Mouse (Mus musculus) spleen, postnatal 36 days (tissue): ENCODE data around the gene Pex14.
"Not testable (repeated sequence)": the region's sequence is repeated elsewhere in the genome, so short reads cannot be mapped to it uniquely, and the experiment has no call there.

Experiments used
- DNase-seq, 2 experiments: peaks; one replicate each; pipeline ENCODE4 v3.0.0; 2022; ENCODE audit warnings: low spot score in 2 of 2, mixed read lengths in 1 of 2

Pex14 gene

GRCm38 (mm10) chr4:149103875-149104561 lies 4.3 kb upstream of the Pex14 start, which contains the start of gene Dffa:
Gene Dffa, plus strand, starts transcription at chr4:149104146.
- DNase-seq, result peak; percentile 91 to 93

GRCm38 (mm10) chr4:149101456-149101855 lies 1.8 kb upstream of the Pex14 start:
- DNase-seq, result no peak

GRCm38 (mm10) chr4:149100449-149100848 lies 773 bp upstream of the Pex14 start:
- DNase-seq, result not testable (repeated sequence)

DNA sequence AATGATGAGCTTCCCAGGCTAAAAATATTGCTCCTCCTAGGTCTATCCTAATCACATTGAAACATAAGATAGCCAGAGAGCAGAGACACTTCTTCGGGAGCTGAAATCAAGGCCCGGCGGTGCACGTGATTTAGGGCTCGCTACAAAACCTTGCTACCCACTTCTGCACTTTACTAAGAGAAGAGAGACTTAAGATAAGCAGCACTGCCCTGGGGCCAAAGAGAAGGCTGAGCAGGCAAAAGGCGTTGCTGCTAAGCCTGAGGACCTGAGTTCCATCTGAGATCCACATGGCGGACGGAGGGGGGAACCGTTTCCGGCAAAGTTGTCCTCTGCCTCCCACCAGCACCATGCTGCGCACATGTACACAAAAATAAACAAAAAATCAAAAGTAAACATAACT lies 1.1 kb downstream of the Pex14 start:
- DNase-seq, result no peak

DNA sequence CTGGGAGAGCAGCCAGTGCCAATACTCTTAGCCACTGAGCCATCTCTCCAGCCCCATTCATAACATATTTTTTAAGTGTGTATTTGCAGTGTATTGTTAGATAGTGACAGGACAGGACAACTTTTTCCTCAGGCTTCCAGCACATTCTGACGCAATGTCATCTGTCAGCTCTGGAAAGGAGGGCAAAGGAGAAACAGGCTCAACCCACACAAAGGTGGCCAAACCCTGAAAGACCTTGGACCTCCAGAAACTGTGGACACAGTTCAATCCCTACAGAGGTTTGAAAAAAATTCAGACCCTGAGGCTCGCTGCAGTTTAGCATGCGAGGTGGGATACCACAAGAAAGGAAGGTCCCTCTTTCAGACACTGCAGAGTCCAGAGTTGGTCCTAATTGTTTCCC lies 1.7 kb downstream of the Pex14 start:
- no peak for DNase-seq

DNA sequence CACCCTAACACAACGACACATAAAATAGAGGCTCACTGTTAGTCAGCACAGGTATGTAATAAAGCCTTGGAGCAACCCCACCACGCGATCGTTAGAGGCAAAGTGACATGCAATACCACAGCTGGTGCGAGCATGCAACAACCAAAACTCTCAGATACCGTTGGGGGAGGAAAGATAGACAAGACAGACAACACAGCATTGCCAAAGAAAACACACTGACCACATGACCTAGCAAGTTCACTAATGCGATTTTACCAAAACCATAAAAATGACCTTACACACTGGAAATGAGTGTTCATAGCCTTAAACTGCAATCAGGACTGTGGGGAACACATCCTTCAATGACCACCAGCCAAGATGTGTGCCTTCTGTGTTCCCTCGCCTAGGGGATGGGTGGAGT lies 8.3 kb downstream of the Pex14 start:
- no peak for DNase-seq

GRCm38 (mm10) chr4:149085381-149085780 lies 14.3 kb downstream of the Pex14 start:
- DNase-seq, result no peak

GRCm38 (mm10) chr4:149081528-149081927 lies 18.1 kb downstream of the Pex14 start:
- no peak for DNase-seq

- no peak for DNase-seq
Measured at GRCm38 (mm10) chr4:149080111-149080510, 19.6 kb downstream of the Pex14 start.

DNA sequence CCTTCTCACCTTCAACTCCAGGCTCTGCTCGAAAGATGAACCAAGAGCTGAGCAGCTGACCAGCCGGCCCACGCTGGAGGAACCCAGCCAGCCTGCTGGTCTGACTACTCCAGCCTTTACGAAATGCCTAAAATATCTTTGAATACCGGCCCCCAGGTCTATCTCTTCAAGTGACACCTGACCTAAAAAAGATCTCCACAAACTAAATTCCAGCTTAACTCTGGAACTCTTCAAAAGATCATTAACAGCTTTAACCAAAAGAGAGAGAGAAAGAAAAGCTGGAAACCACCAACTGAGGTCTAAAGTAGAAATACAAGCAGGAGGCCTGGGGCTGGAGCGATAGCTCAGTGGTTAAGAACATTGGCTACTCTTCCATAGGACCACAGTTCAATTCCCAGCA lies 20.0 kb downstream of the Pex14 start:
- DNase-seq, result no peak

- no peak for DNase-seq
Measured at GRCm38 (mm10) chr4:149078261-149078660, 21.4 kb downstream of the Pex14 start.

DNA sequence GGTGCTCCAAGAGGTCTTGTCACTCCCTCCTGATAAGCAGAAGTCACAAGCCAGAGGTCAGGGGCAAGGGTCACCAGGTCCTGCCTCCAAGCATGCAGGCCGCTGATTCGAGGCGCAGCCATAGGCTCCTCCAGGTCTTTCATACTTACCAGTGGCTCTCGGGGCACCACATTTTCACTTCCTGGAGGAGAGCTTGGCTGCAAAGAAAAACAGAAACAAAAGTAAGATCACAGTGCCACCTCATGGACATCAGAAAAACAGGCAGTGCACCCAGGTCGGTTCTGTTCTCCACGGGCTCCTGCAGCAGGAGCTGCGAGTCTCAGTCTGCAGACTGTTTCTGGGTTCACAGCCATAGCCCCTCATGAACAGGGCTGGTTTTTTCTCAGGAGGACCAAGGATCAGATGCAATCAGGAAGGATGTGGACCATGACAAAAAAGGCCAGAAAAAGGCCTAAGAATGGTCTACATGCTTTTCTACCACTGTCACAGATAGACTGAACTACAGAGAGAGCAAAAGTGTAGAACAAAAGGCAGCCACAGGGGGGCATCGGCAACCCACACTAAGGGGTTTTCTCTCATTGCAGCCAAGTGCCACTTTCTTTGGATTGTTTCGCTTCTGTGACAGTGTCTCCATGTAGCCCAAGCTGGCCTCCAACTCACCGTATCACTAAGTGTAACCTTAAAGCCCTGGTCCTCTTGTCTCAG lies 23.7 kb downstream of the Pex14 start:
- DNase-seq, result peak; percentile 64 to 68

DNA sequence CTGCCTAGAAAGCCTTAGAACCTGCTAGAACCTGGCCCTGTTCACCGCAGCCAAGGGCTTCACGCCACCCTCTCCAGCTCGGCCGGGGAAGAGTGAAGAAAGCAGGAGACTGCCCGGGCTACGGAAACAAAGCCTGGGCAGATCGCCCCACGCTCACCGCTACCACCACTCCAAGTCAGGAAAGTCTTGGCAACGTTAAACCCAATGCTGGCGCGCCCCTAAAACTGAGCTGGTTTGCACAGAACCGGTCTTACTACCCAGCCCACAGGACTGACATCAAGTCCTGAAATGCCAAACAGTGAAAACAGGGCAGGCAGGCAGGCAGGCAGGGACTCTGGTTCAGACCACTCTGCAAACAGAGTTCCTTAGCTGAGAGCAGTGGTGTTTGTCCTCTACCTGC lies 24.6 kb downstream of the Pex14 start:
- no peak for DNase-seq

GRCm38 (mm10) chr4:149066672-149067551 lies 32.8 kb downstream of the Pex14 start:
- DNase-seq, result no peak

- DNase-seq, result no peak
Measured at GRCm38 (mm10) chr4:149064061-149064854, 35.4 kb downstream of the Pex14 start.

GRCm38 (mm10) chr4:149062406-149063318 lies 37.0 kb downstream of the Pex14 start:
- no peak for DNase-seq

- no peak for DNase-seq
Measured at GRCm38 (mm10) chr4:149061432-149061718, 38.3 kb downstream of the Pex14 start.

GRCm38 (mm10) chr4:149060621-149061431 lies 38.9 kb downstream of the Pex14 start:
- no peak for DNase-seq

GRCm38 (mm10) chr4:149059713-149060112 lies 40.0 kb downstream of the Pex14 start:
- no peak for DNase-seq

DNA sequence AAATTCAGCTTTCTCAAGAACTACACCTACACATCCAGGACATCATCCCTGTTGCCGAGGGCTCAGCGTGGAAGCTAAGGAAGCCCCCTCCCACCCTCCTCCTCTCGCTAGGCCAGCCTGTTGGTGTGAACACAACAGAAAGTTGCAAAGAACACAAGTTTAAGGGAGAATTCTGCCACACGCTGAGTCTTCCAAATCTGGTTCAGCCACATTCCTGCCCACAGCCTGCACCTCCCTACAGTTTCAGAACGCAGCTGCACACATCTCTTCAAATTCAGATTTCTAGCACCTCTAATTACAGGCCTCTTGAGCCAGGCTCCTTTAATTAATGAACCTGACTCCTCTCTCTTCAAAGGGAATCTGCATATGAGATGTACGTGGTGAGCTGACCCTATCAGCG lies 41.4 kb downstream of the Pex14 start:
- no peak for DNase-seq
